ENCODE assay signal across 10 mouse cellular contexts in the genomic region with DNA sequence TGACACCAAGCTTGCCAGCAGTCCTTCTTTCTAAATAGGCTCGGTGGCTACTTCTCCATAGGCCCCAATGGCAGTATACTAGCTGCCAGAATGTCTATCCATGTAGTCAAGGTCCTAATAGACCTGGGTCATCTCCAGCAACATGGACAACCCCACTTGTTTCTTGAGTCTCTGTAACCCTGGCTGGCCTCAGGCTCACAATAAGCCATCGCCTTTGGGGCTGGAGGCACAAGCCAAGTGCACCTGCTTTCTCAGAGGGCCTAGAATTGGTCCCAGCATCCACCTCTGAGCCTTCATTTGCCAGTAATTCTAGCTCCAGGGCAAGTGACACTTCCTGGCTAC. TPM values are rescaled to one million over a fixed set of nuclear protein-coding genes. Genes with fewer than 3 reads are reported as not detected.
DNase-seq lines count a peak whose midpoint lies in the region; ATAC-seq and TF ChIP-seq lines count a peak whose summit lies in the region.
"Had no signal": no experiment of that assay in that cellular context is flagged by ENCODE, and none has a peak within 500 bp of the region (broad histone marks: within the 10 kb centered on the region; RNA-seq: fewer than 3 reads in every experiment).

No protein-coding gene starts in this region.

- peak overlapping the region; percentile 82 for H3K4me2 ChIP-seq in heart, embryonic 15.5 days
- peak overlapping the region; percentile 75; the same call in 1 of the 2 replicates for H3K4me2 ChIP-seq in intestine, embryonic 16.5 days (ENCODE audit: low read depth, low read length)
- H3K4me2 ChIP-seq in midbrain, embryonic 16.5 days (ENCODE audit: low read length) = peak overlapping the region; percentile 91; the same call in 1 of the 2 replicates

- H3K9ac ChIP-seq in heart, embryonic 15.5 days = no peak overlapping the region
- H3K9ac ChIP-seq in heart, adult 2 months (ENCODE audit: low read depth, low read length) = no peak overlapping the region
- H3K9ac ChIP-seq in intestine, embryonic 16.5 days (ENCODE audit: low read depth, low read length) = peak overlapping the region; percentile 91; the same call in 1 of the 2 replicates
- no peak overlapping the region for H3K9ac ChIP-seq in midbrain, embryonic 16.5 days (ENCODE audit: low read depth, low read length)

- no peak for DNase-seq in heart, adult 2 months
- DNase-seq in right cerebral cortex, adult 2 months (ENCODE audit: low spot score in 2 of 2) = no peak
- DNase-seq in cerebellum, postnatal 4 days (ENCODE audit: low spot score in 2 of 2) = no peak
- no peak for DNase-seq in left cerebral cortex, adult 18-20 months (ENCODE audit: low spot score in 2 of 2)
- DNase-seq: heart, postnatal 14 days had no signal

- no peaks in the 10 kb centered on the region for H3K9me3 ChIP-seq in heart, embryonic 15.5 days (replicated peaks)
- no peaks in the 10 kb centered on the region for H3K9me3 ChIP-seq in intestine, embryonic 16.5 days (ENCODE audit: control insufficient read depth, low read length)
- H3K9me3 ChIP-seq in midbrain, embryonic 16.5 days (replicated peaks; ENCODE audit: control insufficient read depth, low read length, poor library complexity, severe bottlenecking) = no peaks in the 10 kb centered on the region

- intact Hi-C loops in heart, adult 2 months (cut with DNase I) = no loop called here

- no peak for TF ChIP-seq CTCF in heart, adult 2 months (IDR thresholded peaks at IDR 0.05)
- TF ChIP-seq CTCF in bone marrow macrophage, adult 2 months (IDR thresholded peaks at IDR 0.05; ENCODE audit: low read depth, low read length) = no peak

- H3K4me1 ChIP-seq in heart, embryonic 15.5 days (replicated peaks) = peaks cover 16% of the 10 kb centered on the region
- H3K4me1 ChIP-seq in heart, adult 2 months (ENCODE audit: control insufficient read depth, insufficient read depth, low read length) = peaks cover 2% of the 10 kb centered on the region
- peaks cover 3% of the 10 kb centered on the region; the same call in 1 of the 2 replicates for H3K4me1 ChIP-seq in bone marrow macrophage, adult 2 months (ENCODE audit: control insufficient read depth, insufficient read depth, low read length)
- peaks cover 12% of the 10 kb centered on the region for H3K4me1 ChIP-seq in intestine, embryonic 16.5 days (ENCODE audit: control insufficient read depth, insufficient read depth, low read length)
- peaks cover 15% of the 10 kb centered on the region for H3K4me1 ChIP-seq in midbrain, embryonic 16.5 days (ENCODE audit: control insufficient read depth, insufficient read depth, low read length)

- no peaks in the 10 kb centered on the region for H3K27me3 ChIP-seq in heart, embryonic 15.5 days
- H3K27me3 ChIP-seq in heart, adult 2 months (ENCODE audit: control insufficient read depth, insufficient read depth, low read length) = no peaks in the 10 kb centered on the region
- H3K27me3 ChIP-seq in intestine, embryonic 16.5 days (replicated peaks; ENCODE audit: control insufficient read depth, insufficient read depth, low read length) = no peaks in the 10 kb centered on the region
- no peaks in the 10 kb centered on the region for H3K27me3 ChIP-seq in midbrain, embryonic 16.5 days (ENCODE audit: control insufficient read depth, insufficient read depth, low read depth, low read length)

- 39% methylated on average over 2 of the region's 2 CpGs for WGBS in heart, embryonic 15.5 days
- 58% methylated on average over 2 of the region's 2 CpGs for WGBS in heart, adult 2 months
- WGBS in intestine, embryonic 16.5 days = 40% methylated on average over 2 of the region's 2 CpGs
- WGBS in midbrain, embryonic 16.5 days = 29% methylated on average over 2 of the region's 2 CpGs

- H3K27ac ChIP-seq in heart, embryonic 15.5 days = no peak overlapping the region
- no peak overlapping the region for H3K27ac ChIP-seq in heart, adult 2 months
- 0 out of 2 replicates have a peak overlapping the region, but pooled peaks have one; percentile 7 for H3K27ac ChIP-seq in bone marrow macrophage, adult 2 months (ENCODE audit: insufficient read depth, low read depth, low read length)
- no peak overlapping the region; the same call in 1 of the 2 replicates for H3K27ac ChIP-seq in intestine, embryonic 16.5 days (ENCODE audit: low read length)
- no peak overlapping the region for H3K27ac ChIP-seq in midbrain, embryonic 16.5 days (ENCODE audit: low read length)

- TF ChIP-seq POLR2A in heart, adult 2 months (IDR thresholded peaks at IDR 0.05; ENCODE audit: insufficient read depth, low read depth, low read length) = no peak
- no peak for TF ChIP-seq POLR2A in bone marrow macrophage, adult 2 months (IDR thresholded peaks at IDR 0.05; ENCODE audit: borderline replicate concordance, low read depth, low read length)

- peaks cover 47% of the 10 kb centered on the region for H3K36me3 ChIP-seq in heart, embryonic 15.5 days
- H3K36me3 ChIP-seq in heart, adult 2 months (ENCODE audit: control insufficient read depth, insufficient read depth, low read length) = no peaks in the 10 kb centered on the region
- H3K36me3 ChIP-seq in intestine, embryonic 16.5 days (ENCODE audit: control insufficient read depth, insufficient read depth, low read length) = peaks cover 28% of the 10 kb centered on the region; the same call in 1 of the 2 replicates
- peaks cover 17% of the 10 kb centered on the region for H3K36me3 ChIP-seq in midbrain, embryonic 16.5 days (ENCODE audit: control insufficient read depth, insufficient read depth, low read length)

- peak overlapping the region; percentile 95; the same call in 1 of the 2 replicates for H3K4me3 ChIP-seq in heart, embryonic 15.5 days
- H3K4me3 ChIP-seq in heart, adult 2 months = no peak overlapping the region
- H3K4me3 ChIP-seq in bone marrow macrophage, adult 2 months (ENCODE audit: insufficient read depth, low read length) = peak overlapping the region; percentile 6; the same call in 1 of the 2 replicates
- H3K4me3 ChIP-seq in intestine, embryonic 16.5 days (ENCODE audit: low read length) = peak overlapping the region; percentile 88; the same call in 1 of the 2 replicates
- H3K4me3 ChIP-seq in midbrain, embryonic 16.5 days (ENCODE audit: low read depth, low read length) = no peak overlapping the region

- TF ChIP-seq EP300 in heart, adult 2 months (IDR thresholded peaks at IDR 0.05; ENCODE audit: insufficient read depth, low read depth, low read length) = no peak

- no peak for ATAC-seq in heart, embryonic 15.5 days (replicated peaks; ENCODE audit: insufficient number of reproducible peaks, insufficient read depth, low FRiP score, low read depth)
- ATAC-seq in intestine, embryonic 16.5 days = no peak
- no peak for ATAC-seq in midbrain, embryonic 16.5 days

- no peaks in the 10 kb centered on the region for H3K79me2 ChIP-seq in heart, adult 2 months (replicated peaks; ENCODE audit: control insufficient read depth, insufficient read depth, low read length)

RNA-seq across cellular contexts. Expression of gene 2310039H08Rik, which starts 1.7 kb away (rescaled TPM):
- 49.5 and 51.5 TPM in 2 replicates for polyA plus RNA-seq in heart, embryonic 15.5 days (2015; fragmentation: Nextera tagmentation; extraction: Ambion mirVana)
- 10 to 100 TPM; 22.6 to 30.4 TPM for total RNA-seq in heart, adult 2 months (2021)
- 43.6 and 45.4 TPM in 2 replicates for polyA plus RNA-seq in heart, adult 2 months (2012; rRNA removed)
- polyA plus RNA-seq in bone marrow macrophage, adult 2 months (2012; ENCODE audit: insufficient read depth, insufficient read length, missing spikeins) = 6.1 and 7.2 TPM in 2 replicates
- polyA plus RNA-seq in intestine, embryonic 16.5 days (2015; fragmentation: Nextera tagmentation; extraction: Ambion mirVana) = 102 and 104 TPM in 2 replicates
- 48.1 and 53.7 TPM in 2 replicates for polyA plus RNA-seq in midbrain, embryonic 16.5 days (2015; fragmentation: Nextera tagmentation; extraction: Ambion mirVana)
- total RNA-seq in left cerebral cortex, adult 18-20 months (2021) = 1 to 10 TPM; 6.4 to 8.3 TPM

RNA-seq across cellular contexts. Expression of gene Rpl7l1, which starts 8.4 kb away (rescaled TPM):
- 86.3 and 93.7 TPM in 2 replicates for polyA plus RNA-seq in heart, embryonic 15.5 days (2015; fragmentation: Nextera tagmentation; extraction: Ambion mirVana)
- total RNA-seq in heart, adult 2 months (2021) = 10 to 100 TPM; 54.0 TPM
- polyA plus RNA-seq in heart, adult 2 months (2012; rRNA removed) = 19.4 and 41.8 TPM in 2 replicates
- polyA plus RNA-seq in bone marrow macrophage, adult 2 months (2012; ENCODE audit: insufficient read depth, insufficient read length, missing spikeins) = 75.3 and 83.5 TPM in 2 replicates
- 142 and 153 TPM in 2 replicates for polyA plus RNA-seq in intestine, embryonic 16.5 days (2015; fragmentation: Nextera tagmentation; extraction: Ambion mirVana)
- polyA plus RNA-seq in midbrain, embryonic 16.5 days (2015; fragmentation: Nextera tagmentation; extraction: Ambion mirVana) = 78.4 and 84.2 TPM in 2 replicates
- 10 to 100 TPM; 48.2 to 53.2 TPM for total RNA-seq in left cerebral cortex, adult 18-20 months (2021)

RNA-seq across cellular contexts. Expression of gene Ptcra, which starts 10.6 kb away (rescaled TPM):
- 2.9 and 25.2 TPM in 2 replicates for polyA plus RNA-seq in heart, embryonic 15.5 days (2015; fragmentation: Nextera tagmentation; extraction: Ambion mirVana)
- total RNA-seq in heart, adult 2 months (2021) = not detected
- polyA plus RNA-seq in heart, adult 2 months (2012; rRNA removed) = 0.08 and 0.12 TPM in 2 replicates
- not detected in 2 replicates for polyA plus RNA-seq in bone marrow macrophage, adult 2 months (2012; ENCODE audit: insufficient read depth, insufficient read length, missing spikeins)
- 0.34 and 0.37 TPM in 2 replicates for polyA plus RNA-seq in intestine, embryonic 16.5 days (2015; fragmentation: Nextera tagmentation; extraction: Ambion mirVana)
- polyA plus RNA-seq in midbrain, embryonic 16.5 days (2015; fragmentation: Nextera tagmentation; extraction: Ambion mirVana) = not detected in 2 replicates
- under 1 TPM in 1 of 2 experiments, not detected in 1; 0.28 TPM for total RNA-seq in left cerebral cortex, adult 18-20 months (2021)
- total RNA-seq: layer of hippocampus, postnatal 10 days had no signal

RNA-seq across cellular contexts. Expression of gene Cnpy3, which starts 22.1 kb away (rescaled TPM):
- 43.1 and 55.5 TPM in 2 replicates for polyA plus RNA-seq in heart, embryonic 15.5 days (2015; fragmentation: Nextera tagmentation; extraction: Ambion mirVana)
- 10 to 100 TPM; 19.8 to 21.5 TPM for total RNA-seq in heart, adult 2 months (2021)
- 19.7 and 20.7 TPM in 2 replicates for polyA plus RNA-seq in heart, adult 2 months (2012; rRNA removed)
- 134 and 146 TPM in 2 replicates for polyA plus RNA-seq in bone marrow macrophage, adult 2 months (2012; ENCODE audit: insufficient read depth, insufficient read length, missing spikeins)
- polyA plus RNA-seq in intestine, embryonic 16.5 days (2015; fragmentation: Nextera tagmentation; extraction: Ambion mirVana) = 73.9 and 75.6 TPM in 2 replicates
- 67.7 and 67.8 TPM in 2 replicates for polyA plus RNA-seq in midbrain, embryonic 16.5 days (2015; fragmentation: Nextera tagmentation; extraction: Ambion mirVana)
- total RNA-seq in left cerebral cortex, adult 18-20 months (2021) = 10 to 100 TPM; 65.2 to 67.9 TPM

RNA-seq across cellular contexts. Expression of gene Gnmt, which starts 45.1 kb away (rescaled TPM):
- 1.2 and 1.8 TPM in 2 replicates for polyA plus RNA-seq in heart, embryonic 15.5 days (2015; fragmentation: Nextera tagmentation; extraction: Ambion mirVana)
- total RNA-seq in heart, adult 2 months (2021) = 1 to 10 TPM; 2.8 to 4.4 TPM
- 3.3 and 5.1 TPM in 2 replicates for polyA plus RNA-seq in heart, adult 2 months (2012; rRNA removed)
- polyA plus RNA-seq in bone marrow macrophage, adult 2 months (2012; ENCODE audit: insufficient read depth, insufficient read length, missing spikeins) = 1.2 TPM in 1 of 2 replicates, not detected in the other
- 8.2 and 10.0 TPM in 2 replicates for polyA plus RNA-seq in intestine, embryonic 16.5 days (2015; fragmentation: Nextera tagmentation; extraction: Ambion mirVana)
- polyA plus RNA-seq in midbrain, embryonic 16.5 days (2015; fragmentation: Nextera tagmentation; extraction: Ambion mirVana) = 0.68 and 0.83 TPM in 2 replicates
- total RNA-seq in left cerebral cortex, adult 18-20 months (2021) = under 1 TPM in 1 of 2 experiments, not detected in 1; 0.84 TPM

Comparison
In these comparisons a context has a peak if more than half of its experiments do, and no peak if none do; other contexts are left out.
1. H3K4me3 ChIP-seq: peak in heart, embryonic 15.5 days (single experiment), bone marrow macrophage, adult 2 months (single experiment) and intestine, embryonic 16.5 days (single experiment); none in heart, adult 2 months (single experiment) and midbrain, embryonic 16.5 days (single experiment).
2. Peak in every context shown above with its lines, with median percentiles within 50 percentile points of each other: H3K4me2 ChIP-seq.